Mouse (Mus musculus) bone marrow, adult 2 months (tissue): Measurements from ENCODE around the gene Pold3.

ENCODE experiments used
- CTCF ChIP-seq: fragments of 200-500 bp; IDR thresholded peaks from 2 replicates; pipeline ENCODE4 v1.5.1; 2011; ENCODE audit warnings: low read length, control low read depth; ENCODE audit not compliant: control insufficient read depth, insufficient read depth
- POLR2A ChIP-seq: fragments of 200-500 bp; IDR thresholded peaks from 2 replicates; pipeline ENCODE4 v1.6.1; 2011; ENCODE audit warnings: low read depth, mild to moderate bottlenecking, control low read depth, low read length, borderline replicate concordance; ENCODE audit not compliant: control insufficient read depth

GRCm38 (mm10) chr7:100125166-100125565 lies 3.8 kb upstream of the Pold3 start:
- TF ChIP-seq POLR2A (no peak), CTCF (no peak)
